Mouse (Mus musculus) thymus, postnatal 0 days (tissue): ENCODE results near the gene BC004004. TPM values are rescaled to one million over a fixed set of nuclear protein-coding genes. Genes with fewer than 3 reads are reported as not detected.
A peak's percentile ranks its signal among the peaks of the same experiment; 100 is the strongest.

ENCODE experiments used
- DNase-seq: peaks from one replicate; pipeline ENCODE4 v3.0.0-alpha.2; 2015; ENCODE audit warnings: low spot score
- polyA plus RNA-seq: library from polyadenylated mRNA; unstranded; fragments of >200 nt; fragmentation: Nextera tagmentation; extraction: Ambion mirVana; gene quantifications from 2 replicates; pipeline ENCODE4 v1.2.1, GENCODE M21; 2015

Gene BC004004
- polyA plus RNA-seq, 1 experiment from 2014 or later = 92.2 TPM

DNA sequence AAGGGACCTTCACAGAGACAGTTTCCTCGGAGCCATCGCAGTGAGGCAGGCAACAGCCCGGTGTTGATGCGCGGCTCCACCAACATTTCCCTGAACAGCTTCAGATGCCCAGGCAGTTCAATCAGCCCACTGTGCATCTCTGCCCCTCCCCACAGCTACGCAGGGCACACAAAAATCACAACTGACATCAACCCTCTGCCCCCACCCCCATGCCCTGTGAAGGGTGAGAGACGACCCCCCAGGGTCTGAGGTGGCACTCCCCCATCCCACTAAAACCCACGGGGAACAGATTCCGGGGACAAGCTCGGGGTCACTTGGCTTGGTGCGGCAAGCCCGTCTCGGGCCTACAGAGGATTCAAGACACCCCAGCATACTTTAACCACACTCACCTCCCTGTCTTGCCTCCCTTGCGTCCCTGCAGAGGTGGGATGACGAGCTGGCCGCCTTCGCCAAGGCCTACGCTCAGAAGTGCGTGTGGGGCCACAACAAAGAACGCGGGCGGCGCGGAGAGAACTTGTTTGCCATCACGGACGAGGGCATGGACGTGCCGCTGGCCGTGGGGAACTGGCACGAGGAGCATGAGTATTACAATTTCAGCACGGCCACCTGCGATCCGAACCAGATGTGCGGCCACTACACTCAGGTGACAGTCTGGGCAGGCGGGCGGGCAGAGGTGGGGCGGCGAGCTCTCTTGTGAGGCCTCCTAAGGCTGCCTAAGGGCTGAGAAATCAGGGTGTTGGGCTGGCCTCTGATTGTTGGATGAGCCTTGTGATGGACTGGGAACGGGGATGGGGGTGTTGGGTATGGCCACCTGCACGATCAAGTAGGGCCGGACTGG, 53.4 kb downstream of the BC004004 start:
- no peak for DNase-seq

DNA sequence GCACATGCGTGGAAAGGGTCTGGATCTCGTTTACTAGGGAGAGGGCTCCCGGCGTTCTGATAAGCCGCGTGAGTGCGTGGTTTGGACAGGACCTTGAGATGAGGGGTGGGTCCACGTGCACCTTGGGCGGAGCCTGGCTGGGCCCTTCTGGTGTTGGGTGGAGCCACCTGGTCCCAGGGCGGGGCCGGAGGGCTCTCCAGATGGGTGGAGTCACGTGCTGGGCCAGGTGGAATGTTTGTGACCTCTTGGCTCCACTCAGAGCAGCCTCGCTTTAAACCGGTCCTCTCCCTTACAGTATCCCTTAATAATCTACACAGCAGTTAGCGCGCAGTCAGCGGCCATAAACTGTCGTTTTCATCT, 54.0 kb downstream of the BC004004 start:
- DNase-seq = no peak

DNA sequence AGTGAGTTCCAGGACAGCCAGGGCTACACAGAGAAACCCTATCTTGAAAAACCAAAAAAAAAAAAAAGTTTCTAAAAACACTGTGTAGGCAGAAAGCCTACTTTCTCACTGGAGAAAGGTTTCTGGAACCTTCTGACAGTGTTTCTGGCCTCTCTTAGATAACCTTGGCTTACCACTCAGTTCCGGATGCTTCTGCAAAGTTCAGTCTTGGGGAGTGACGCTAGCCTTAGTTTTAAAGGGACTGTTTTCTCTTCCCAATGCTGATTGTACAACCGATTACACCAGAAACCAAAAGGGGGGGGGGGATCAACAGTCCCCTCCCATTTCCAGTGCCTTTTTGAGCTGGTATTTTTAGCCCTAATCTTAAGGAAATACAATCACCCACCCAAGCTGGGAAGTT, 55.0 kb downstream of the BC004004 start:
- DNase-seq = no peak

- DNase-seq = no peak
Observed at GRCm38 (mm10) chr17:29325831-29326230, 57.2 kb downstream of the BC004004 start.

- DNase-seq = no peak
Observed at GRCm38 (mm10) chr17:29326531-29327529, 58.2 kb downstream of the BC004004 start.

- DNase-seq = no peak
Observed at GRCm38 (mm10) chr17:29327691-29328090, 59.1 kb downstream of the BC004004 start.

DNA sequence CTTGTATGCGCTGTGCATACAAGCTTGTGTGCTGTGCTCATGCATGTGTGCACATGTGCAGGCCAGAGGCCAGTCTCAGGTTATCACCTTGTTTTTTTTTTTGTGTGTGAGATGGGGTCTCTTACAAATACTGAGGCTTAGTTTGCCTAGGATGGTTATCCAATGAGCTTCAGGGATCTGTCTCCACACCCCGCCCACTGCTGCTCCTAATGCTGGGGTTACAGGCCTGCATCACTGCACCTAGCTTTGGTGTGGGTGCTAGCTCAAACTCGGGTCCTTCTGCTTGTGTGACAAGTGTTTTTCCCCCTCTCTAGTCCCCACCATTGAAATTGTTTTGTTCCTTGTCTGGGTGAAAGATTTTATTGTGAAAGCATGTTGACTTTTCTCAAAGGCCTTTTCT, 61.6 kb downstream of the BC004004 start:
- DNase-seq = no peak

- DNase-seq = no peak
Observed at GRCm38 (mm10) chr17:29330671-29331410, 62.3 kb downstream of the BC004004 start.

DNA sequence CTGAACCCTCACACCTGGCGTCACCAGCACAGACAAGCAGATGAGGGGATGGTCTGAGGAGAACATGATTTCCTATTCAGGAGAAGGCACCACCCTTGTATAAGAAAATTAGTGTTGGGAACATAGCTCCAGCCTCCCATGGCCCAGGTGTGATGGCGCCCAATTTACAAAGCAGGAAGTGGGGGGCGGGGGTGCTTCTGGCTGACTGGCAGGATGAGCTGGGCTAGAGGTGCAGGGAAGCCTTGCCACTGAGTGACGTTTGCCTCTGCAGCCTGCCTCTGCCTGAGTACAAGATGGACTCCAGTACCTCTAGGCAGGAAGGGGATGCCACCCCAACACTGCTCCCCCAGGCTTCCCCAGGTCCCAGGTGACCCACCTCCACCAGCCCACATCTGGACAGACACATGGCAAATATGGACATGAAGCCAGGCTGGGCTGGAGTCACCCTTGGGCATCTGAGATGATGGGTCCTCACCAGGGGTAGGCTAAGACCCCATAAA, 63.6 kb downstream of the BC004004 start:
- DNase-seq = peak; percentile 75

DNA sequence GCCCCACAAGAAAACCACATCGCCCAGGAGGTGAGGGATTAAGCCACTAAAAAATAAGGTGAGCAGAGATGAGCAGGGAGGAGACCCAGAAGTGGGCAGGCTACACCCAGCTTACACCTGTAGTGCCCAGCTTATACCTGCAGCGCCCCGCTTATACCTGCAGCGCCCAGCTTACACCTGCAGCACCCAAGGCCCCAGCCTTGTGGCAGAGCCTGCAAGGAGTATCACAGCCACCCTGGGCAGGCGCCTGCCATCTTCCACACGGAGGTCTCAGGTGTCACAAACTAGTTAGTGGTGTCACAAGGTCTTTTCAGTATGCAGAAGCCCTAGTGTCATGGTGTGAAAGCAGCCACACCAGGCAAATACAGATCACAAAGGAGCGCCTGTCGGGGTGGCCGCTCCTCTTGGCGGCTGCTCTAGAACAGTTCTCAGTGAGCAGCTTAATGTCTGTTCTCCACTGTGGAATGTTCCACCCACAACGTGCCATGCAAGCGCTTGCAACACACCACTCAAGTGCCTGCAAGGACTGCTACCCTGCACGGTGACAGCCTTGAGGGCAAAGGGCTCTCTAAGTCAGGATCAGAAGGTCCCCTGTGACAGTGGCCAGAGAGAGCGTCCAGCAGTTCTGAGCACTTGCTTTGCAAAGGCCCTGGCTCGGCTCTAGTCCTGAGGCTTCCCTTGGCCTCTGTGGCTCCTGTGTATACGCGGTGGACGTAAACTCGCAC, 67.8 kb downstream of the BC004004 start:
- no peak for DNase-seq

GRCm38 (mm10) chr17:29337979-29338823, 69.6 kb downstream of the BC004004 start:
- peak; percentile 92 for DNase-seq

DNA sequence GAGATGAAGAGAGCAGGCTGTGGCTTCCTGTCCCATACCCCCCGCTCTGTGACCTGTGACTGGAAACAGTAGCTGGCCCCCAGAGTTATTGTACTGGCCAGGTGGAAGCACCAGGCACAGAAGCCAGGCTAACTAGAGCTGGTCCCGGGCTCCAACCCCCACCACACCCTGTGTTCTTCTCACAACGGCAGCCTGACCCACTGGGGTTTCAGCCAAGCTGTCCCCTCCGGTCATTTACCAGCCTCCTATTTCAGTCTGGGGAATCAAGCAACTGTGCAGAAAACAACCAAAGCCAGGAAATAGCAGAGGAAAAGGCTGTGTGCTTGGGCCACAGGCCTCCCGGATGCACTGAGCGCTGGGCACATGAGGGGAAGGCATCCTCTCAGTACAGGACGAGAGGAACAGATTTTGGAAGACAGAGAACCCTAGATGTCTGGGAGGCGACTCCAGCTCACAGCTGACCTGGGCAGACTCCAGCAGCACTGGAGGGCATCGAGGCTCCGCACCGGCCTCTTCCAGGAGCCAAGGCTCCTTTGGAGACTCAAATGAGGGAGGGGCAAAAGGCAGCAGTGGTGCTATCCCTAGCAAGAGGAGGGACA, 70.7 kb downstream of the BC004004 start:
- no peak for DNase-seq

GRCm38 (mm10) chr17:29340406-29341261, 72.0 kb downstream of the BC004004 start:
- DNase-seq = peak; percentile 50

DNA sequence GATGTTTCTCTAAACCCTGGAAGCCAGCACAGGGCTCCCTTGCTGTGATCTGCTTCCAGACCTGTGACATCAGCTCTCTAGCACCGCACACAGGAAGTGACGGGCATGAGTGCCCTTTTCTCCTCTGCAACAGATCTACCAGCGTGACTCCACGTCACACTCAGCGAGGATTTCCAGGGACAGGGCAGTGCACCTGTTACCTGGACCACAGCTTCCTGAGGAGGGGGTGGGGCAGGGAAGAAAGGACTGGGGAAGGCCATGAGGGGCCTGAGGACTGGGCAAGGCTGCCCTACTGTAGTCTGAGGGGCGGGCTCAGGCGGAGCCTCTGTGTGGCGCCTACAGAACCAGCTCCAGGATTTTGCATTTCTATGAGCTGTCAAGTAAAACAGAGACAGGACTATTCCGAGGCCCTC, 73.0 kb downstream of the BC004004 start:
- peak; percentile 82 for DNase-seq

DNA sequence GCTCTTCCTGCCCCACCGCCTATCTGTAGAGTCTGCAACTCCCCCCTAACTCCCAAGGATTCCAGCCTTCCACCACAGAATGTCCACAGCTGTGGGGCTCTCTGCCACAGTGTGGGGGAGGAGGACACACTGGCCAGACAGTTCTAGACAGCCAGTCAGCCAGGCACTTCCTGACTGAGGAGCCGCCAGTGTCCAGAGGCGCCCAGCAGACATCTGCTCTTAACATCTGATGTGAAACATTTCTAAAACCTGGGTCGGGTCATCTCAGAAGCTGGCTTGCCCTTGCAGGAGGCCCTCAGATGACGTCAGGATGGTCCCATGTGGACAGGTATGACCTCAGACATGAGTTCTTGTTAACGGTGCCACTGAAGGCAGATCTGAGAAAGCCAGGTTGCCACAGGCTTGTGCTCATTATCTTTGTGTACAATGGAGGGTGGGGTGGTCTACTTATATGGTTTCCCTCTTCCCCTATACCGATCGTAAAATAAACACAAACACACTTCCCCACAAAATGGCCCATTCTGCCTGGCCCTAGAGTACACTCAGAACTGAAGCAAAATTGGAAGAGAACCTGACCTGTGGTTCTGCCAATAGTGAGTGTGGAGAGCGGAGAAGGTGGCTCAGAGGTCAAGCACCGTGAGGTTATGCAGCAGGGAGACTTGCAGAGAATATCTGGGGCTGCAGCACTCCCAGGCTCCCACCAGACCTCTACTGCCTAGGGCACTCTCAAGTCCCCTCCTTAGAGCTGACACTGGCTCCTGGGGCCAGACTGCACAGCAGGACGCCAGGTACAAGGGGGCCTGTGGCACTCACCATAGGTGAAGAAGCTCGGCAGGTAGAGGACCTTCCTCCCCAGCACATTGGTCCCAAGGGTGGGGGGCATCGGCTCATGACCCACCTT, 73.7 kb downstream of the BC004004 start:
- DNase-seq = no peak

DNA sequence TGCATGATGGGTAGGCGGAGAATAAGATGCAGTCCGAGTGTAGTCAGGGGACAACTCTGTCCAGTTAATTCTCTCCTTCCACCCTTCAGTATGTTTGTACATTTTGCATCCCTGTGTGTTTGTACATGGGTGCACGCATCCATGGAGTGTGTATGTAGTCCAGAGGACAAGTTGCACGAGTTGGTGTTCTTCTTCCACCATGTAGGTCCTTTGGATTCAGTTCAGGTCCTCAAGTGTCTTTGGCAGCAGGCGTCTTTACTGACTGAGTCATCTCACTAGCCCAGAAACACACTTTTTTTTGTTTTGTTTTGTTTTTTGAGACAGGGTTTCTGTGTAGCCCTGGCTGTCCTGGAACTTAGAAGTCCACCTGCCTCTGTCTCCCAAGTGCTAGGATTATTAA, 74.7 kb downstream of the BC004004 start:
- no peak for DNase-seq

- no peak for DNase-seq
Observed at GRCm38 (mm10) chr17:29345272-29345671, 76.7 kb downstream of the BC004004 start.
